Mouse (Mus musculus) thymus, adult 18-20 months (tissue): ENCODE results near the gene Ctcf.
A peak's percentile ranks its signal among the peaks of the same experiment; 100 is the strongest.
"Not testable (repeated sequence)": the region's sequence is repeated elsewhere in the genome, so short reads cannot be mapped to it uniquely, and the experiment has no call there.

ENCODE experiments used
- DNase-seq, 2 experiments: peaks; one replicate each; pipeline ENCODE4 v3.0.0; 2022; ENCODE audit warnings: mixed read lengths in 2 of 2

Gene Ctcf

DNA sequence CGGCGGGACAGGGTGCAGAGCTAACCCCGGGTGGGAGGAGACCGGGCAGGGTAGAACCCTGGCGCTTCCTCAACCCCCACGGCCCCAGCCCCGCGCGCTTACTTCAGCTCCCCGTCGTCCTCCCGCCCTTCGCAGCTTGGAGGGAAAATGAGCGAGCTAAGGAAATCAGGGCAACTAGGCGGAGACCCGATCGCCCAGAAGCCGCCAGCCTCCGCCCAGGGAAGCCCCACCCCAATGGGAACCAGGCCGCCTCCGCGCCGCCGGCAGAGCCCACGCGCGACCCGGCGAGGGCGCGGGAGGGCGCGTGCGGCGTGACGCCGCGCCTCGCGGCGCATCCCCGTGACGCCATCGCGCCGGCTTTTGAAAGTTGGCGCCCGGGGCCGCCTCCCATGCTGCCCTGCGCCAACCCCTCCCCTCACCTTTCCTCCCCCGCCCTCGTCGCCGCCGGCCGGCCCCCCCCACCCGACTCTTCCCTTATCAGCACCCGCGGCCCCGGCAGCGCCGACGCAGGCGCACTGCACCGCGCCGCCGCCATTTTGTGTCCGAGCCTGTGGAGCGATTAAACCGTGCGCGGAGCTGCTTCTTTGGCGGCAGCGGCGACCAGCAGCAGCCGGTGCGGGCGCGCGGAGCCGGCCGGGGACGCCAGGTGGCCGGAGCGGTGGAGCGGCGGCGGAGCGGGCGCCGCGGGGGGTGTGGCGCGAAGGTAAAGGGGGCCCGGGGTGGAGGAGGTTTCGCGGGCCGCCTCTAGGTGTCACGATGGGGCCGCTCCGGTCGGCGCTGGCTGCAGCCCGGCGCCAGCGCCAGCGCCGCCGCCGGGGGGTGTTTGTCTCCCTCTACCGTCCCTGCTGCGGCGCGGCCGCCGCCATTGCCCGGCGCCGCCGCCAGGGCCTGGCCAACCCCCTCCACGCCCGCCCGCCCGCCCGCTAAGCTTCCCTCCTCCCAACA is at the start of gene Ctcf:
TSS of gene Ctcf (plus strand) at position 551 of the 945 bp plus-strand sequence.
- DNase-seq, result peak; percentile 93 to 95

DNA sequence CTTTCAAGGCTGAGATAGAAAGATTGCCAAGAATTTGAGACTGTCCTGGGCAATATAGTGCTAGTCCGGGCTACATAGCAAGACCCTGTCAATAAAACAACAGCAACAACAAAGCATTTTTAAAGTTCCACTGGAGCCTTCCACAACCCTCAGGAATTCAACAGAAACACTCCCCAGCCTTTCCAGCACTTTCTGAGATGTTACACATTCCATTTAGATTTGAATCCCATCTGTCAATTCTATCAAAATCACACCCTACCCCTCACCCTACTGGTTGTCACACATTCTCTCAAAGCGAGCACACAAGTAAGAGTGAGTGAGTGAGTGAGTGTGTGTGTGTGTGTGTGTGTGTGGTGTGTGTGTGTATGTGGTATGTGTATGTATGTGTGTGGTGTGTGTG is 43.9 kb upstream of the Ctcf start:
- no peak for DNase-seq

DNA sequence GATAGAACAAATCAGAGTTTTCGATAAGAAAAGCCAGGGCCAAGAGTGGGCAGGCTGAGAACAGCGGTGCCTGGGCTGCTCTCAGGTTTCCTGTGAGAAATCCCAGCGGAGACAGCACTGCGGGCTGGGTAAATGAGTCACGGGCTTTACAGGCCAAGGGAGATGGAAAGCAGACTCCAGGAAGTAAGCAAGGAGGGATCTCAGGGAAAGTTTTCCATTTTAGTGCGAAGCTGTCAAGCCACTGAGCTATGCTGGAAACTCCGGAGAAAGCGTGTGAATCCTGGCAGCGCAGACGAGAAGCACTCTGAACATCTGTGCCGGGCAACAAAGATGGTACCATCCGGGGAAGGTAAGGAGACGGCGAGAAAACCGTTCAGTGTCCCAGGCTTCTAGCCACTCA is 42.5 kb upstream of the Ctcf start:
- no peak for DNase-seq

DNA sequence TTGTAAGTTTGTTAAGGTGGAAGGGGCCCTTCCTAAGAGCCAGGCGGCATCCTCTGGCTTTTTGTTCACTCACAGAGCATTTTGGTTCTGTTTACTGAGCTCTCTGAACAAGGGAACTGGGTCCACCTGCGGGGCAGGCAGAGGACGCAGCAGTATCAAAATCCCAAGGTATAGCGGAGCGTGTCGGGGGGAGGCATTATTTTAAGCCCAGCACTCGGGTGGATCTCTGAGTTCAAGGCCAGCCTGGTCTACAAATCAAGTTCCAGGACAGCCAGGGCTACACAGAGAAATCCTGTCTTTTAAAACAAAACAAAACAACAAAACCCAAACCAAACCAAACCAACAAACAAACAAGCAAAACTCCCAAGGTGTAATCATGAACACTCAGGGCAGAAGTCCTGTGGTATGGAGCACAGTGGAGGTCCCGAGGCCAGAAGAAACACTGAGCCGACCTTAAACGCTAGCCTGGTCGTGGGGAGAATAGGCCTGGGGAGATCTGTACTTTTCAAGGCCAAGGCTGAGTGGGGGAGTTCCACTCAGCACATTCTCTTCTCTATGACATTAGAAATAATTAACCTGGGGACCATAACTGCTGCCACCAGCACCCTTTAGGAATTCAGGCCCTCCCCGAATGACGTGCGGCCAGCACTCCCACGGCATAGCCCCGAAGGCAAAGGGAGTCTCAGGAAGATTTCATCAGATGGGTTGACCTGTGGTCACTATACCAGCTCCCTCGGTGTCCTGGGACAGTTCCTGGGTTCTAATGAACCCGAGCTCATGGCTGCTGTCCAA is 41.7 kb upstream of the Ctcf start:
- DNase-seq, result no peak

DNA sequence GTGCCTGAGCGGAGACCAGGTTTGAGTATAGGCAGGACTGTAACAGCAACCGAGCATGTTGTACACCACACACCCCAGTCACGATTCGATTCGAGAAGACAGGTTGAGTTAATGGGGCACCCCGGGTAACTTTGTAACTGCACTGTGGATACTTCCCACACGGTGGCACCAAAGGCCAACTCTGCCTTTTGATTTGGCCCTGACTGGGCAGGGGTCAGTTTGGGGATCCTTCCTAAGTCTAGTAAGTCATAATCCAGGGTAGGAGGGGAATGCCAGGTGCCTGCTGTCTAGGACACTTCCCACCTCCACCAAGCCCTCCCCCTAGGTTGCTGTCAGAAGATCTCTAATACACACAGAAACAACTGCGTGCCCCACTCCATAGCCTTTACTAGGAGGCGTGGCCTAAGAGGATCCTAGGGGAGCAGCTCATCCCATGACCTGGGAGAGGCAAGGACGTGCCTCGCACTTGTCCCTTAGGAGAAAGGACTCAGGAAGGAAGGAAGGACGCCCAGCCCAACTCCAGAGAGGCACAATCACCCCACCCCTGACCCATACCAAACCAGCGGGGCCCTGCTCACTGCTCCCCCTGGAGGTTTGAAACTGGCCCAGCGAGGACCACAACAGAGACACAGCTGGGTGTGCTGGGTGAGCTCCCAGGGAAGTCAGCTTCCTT is 39.9 kb upstream of the Ctcf start:
- DNase-seq, result peak; percentile 57 to 76

DNA sequence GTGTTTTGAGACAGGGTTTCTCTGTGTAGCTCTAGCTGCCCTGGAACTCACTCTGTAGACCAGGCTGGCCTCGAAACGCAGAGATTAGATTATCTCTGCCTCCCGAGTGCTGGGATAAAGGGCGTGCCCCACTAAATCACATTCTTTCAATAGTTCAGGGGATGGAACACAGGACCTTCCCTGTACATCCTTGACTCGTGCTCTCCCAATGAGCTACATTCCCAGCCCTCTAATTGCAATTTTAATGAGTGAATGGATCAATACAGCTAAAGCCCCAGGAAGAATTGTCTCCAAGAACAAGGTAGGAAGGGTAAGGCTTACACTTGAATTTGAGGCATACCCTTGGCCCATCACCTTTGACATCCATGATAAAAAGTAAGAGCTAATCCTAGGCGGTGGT is 37.6 kb upstream of the Ctcf start:
- DNase-seq, result no peak

DNA sequence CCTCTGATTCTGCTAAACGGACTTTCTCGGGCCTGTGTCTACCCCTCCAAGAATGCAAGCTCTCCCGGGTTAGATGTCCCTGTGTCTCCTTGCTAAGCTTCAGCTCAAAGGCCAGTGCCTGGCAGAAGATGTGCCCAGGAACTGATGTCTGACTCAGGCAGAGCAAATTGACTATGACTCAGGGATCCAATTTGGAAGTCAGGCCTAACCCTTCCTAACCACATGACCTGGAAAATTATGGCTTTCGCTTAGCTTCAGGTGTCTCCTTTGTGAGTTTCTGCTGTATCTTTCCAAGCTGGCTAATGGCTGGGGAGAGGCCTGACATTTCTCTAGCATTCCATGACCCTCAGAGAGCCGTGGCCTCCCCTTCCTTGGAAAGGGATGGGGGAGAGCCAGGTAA is 35.1 kb upstream of the Ctcf start:
- no peak for DNase-seq

DNA sequence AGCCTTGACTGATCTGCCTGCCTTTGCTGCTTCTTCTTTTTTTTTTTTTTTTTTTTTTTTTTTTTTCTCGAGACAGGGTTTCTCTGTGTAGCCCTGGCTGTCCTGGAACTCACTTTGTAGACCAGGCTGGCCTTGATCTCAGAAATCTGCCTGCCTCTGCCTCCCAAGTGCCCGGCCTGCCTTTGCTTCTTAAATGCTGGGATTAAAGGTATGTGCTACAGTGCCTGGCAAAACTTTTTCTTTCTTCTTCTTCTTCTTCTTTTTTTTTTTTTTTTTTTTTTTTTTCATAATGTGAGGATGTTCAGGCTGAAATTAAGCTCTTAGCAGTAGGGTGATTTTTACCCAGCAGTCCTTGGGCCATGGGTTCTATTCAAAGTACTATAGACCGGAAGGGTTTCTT is 33.8 kb upstream of the Ctcf start:
- DNase-seq, result not testable (repeated sequence)

DNA sequence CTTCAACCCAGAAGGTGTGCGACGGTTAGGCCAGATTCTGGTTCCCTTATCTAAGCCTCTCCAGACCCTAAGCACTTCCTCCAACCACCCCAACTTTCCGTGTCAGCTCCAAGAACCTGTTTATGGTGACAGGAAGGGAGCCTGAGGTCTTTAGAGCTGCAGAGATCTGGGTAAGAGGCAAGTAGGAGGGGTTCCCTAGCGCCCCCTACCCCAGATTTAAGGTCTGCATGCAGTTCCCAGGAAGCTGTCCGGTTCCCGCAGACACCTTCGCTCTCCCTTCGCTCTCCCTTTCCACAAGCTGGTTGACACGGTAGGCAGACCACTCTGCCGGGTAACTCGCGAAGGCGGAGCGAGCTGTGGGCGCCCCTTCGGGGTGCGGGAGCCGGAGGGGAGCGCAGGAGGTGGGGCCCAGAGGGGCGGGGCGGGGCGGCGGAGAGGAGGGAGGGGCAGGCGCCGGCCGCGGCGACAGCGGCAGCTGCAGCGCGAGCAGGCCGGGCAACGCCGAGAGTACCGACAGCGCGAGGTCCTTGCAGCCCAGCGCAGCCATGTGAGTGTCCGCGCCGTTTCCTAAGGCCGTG is 31.5 kb upstream of the Ctcf start, which contains the start of gene Ripor1:
TSS of gene Ripor1 (plus strand) at position 452 of the 578 bp plus-strand sequence.
- DNase-seq, result peak; percentile 84 to 89

DNA sequence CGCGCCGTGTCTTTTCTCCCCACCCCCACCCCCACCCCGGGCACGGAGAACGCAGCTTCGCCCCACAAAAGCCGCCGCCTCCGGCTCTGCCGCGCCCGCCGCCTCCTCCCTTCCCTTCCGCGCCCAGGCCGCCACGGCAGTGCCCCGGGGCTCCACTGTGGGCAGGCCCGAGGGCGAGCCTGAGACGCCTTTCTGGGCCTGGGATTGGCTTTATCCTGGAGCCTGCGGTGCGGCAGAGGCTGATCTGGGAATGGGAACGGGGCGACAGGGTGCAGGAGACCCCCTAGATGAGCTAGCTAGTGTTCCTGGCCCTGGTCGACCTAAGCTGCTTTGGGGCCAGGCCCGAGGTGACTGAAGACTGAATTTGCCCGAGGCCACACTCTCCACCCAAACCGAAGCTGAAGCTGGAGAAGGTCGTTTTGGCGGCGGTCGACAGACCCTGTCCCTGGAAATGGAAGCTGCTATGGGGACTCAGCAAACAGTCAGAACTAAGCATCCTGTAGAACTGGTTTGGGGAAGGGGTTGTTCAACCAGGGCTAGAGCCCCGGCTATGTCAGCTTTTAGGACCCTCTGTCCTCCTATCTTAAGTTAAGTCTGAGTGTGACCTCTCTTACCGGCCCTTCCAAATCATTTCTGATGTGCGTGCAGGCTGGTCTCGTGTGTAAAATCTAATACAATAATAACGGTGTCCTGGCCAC is 30.7 kb upstream of the Ctcf start:
- DNase-seq, result peak; percentile 55 to 64

DNA sequence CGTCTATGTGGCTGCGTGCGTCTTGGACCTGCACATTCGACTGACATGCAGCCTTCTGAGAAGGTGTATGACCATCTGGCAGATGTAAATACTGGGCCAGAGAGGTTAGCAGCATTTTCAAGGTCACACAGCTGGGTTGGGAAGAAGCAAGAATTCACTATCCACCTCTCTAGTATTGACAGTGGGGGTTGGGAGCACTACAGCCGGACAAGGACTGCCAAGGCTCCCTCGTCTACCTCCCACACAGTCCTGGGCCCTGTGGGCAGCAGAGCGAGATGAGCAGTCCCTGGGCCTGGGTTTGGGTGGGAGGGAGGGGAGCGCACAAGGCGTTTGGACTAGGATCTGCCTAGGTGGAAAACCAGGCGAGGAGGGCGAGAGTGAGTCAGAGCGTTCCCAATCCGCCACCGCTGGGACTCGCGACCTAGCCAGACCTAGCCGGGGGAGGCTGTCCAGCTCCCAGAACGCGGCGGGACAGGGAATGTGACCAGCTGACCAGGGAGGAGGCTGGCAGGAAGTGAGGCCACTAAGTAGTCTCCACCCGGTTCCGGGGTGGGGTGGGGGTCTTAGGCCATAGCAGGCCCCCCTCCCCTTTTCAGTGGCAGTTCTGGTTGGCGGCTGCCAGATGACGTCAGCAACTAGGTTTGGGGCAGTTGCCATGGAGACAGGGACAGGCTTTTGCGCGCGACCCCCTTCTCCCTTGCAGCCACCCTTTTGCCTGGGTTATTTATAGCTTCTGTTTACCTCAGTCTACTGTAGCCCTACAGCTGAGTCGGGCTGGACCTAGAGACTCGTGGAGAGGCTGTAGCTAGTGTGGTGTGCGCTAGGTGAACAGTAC is 30.0 kb upstream of the Ctcf start:
- peak; percentile 77 to 86 for DNase-seq

DNA sequence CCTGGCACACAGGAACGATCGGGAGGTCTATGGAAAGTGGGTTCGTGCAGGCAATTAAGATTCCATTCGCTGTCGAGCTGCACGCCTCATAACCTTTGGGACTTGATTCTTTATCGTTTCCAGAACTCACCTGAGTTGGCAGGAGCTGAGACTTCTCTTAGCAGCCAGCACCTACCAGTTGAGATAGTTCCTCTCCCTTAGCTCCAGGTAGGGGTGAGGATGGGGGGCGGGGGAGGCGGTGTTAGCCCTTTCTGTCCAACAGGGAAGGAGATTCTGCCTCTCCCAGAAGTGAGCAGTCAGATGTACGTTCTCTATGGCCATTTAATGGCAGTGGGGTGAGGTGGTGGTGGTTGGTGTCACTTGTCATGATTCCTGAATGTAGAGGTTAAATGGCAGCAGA is 29.3 kb upstream of the Ctcf start:
- DNase-seq, result no peak

DNA sequence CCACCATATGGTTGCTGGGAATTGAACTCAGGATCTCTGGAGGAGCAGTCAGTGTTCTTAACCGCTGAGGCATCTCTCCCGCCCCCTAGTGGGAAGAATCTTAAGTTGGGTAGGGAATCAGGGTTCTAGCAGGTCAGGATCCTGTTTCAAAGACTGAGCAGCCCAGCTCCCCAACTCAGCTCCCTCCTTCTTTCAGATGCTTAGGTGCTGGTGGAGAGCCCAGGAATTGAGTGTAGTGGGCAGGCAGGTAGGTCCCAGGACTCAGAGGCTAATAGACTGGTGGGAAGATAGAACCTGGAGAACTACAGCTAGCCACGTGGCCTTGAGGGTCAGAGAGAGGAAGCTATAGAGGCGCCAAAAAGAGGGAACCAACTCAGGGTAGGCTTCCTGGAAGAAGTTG is 28.7 kb upstream of the Ctcf start:
- peak; percentile 32 to 64 for DNase-seq

DNA sequence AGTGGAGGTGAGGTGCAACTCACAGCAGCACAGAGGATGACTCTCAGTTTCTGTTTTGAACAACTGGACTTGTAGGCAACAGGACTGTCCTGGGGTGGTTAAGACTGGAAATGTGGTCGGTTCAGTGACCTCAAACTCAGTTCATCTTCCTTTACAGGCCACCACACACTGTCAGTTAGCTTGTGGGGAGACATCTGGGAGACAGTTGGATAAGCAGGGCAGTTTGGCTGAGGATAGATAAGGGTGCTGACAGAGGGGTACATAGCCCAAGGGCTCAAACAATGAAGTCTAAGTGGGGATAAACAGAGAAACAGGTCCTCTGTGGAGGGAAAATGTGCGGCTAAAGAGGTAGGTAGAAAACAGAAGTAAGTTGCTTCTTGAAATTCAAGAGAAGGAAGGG is 27.0 kb upstream of the Ctcf start:
- no peak for DNase-seq

DNA sequence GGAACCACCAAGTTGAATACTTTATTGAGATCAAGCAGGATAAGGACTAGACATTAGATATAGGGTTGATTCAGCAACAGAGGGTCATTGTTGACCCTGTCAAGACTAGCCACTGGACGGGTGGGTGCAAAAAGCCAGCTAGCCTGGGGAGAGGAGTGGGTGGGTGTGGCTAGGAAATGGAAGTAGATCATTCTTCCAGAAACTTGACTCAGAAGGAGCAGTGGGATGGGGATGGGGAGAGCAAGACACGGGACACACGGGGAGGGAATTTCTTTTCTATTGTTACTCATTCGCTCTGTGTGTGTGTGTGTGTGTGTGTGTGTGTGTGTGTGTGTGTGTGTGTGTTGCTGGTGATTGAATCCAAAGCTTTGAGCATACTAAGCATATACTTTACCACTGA is 26.6 kb upstream of the Ctcf start:
- DNase-seq, result no peak

DNA sequence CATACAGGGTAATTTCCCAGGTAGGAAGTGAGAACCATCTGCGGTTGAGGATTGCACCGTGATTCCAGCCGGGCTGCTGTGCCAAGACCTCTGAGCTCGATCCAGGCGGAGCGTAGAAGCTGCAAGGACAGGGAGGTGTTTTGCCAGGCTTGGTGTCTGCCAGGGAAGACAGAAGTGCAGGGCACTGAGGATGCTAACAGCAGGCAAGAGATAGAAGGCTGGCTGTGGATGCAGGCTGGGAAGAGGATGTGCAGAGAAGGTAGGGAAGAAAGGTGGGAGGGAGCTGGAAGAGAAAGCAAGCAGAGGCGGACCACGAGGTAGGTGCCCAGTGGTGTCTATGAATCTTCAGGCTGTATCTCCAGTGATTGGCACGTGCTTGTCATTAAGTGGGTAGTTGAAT is 24.5 kb upstream of the Ctcf start:
- DNase-seq, result no peak

DNA sequence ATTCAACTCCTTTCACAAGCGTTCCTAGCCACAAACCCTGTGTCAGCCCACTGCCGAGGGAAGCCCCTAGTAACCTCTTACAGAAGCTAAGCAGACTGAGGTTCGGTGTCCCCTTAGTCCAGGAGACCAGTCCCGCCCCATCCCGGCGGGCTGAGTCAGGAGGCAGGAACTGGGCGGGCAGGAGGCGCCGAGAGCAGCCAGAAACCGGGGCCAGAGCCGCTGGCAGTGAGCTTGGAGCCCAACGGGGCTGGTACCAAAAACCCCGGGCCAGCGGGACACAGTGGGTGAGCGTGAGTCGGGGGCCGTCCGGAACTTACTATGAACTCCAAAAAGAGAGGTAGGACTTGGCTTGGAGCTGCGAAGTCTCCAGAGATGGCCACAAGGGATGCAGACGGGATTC is 23.3 kb upstream of the Ctcf start:
- peak in 1 of 2 experiments; percentile 24 for DNase-seq

DNA sequence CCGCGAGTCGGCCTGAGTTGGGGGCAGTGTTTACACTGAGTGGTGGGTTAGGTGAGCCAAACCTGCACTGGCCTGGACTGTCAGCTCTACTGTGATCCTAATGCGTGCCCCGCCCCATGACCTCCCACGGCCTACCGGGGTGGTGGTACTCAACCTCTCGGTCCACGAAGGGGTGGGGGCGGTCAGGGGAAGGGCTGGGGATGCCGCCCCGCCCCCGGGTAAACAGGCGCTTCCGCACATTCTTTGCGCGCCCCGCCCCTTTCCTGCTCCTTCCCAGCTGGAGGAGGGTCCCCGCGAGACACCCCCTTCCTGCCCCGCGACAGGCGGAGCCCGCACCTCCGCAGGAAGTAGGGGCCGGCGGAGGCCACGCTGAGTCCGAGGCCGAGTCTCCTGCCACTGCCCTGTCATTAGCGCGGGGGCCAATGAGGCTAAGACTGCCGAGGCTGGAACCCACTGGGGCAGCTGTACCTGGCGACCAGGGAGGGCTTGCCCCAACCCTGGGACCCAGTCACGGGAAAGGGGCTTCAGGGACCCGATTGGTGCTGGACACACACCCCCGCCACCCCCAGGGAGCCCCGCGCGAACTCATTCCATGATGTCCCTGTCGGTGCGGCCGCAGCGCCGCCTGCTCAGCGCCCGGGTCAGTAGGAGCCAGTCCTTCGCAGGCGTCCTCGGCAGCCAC is 22.4 kb upstream of the Ctcf start:
- peak; percentile 81 to 83 for DNase-seq

DNA sequence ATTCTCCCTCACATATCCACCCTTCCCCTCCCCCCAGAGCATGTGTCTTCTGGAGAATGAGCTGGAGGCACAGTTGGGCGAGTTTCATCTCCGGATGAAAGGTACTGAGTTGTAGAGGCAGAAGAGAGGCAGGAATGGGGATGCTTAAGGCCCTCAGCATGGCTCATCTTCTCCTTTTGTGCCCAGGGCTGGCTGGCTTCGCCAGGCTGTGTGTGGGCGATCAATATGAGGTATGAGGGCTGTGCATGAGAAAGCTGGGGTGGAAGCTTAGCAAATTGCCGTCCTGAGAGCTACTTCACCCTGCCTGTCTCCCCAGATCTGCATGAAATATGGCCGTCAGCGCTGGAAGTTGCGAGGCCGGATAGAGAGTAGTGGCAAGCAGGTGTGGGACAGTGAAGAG is 20.4 kb upstream of the Ctcf start:
- DNase-seq, result no peak

DNA sequence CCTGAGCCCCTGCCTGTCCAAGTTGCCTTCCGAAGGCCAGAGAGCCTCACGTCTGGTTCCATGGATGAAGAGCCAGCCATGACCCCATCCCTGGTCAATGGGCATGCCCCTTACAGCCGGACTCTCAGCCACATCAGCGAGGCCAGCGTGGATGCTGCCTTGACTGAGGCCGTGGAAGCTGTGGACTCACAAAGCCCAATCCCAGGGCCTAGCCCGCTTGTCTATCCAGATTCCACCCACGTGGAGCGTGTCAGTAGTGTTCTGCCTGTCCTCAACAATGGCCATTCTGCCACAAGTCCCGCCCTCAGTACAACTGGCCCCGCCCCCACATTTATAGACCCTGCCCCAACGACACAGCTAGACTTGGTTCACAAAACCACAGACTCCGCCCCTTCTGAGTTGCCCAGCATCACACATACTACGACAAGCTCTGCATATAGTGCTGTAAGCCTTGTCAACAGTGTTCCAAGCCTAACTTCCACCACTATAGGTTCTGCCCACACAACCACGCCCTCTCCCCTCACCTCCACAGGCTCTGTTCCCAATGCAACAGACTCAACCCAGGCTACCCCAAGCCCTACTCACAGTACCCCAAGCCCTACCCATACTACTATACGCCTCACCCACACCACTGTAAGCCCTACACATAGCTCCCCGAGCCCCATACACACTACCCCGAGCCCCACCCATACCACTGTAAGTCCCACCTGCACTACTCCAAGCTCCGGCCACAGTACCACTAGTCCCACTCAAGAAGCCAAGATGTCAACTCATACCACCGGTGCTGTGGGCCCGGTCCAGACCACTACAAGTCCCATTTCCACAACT is 18.7 kb upstream of the Ctcf start:
- peak; percentile 14 to 46 for DNase-seq
